Mouse (Mus musculus): ENCODE measurements at regions not wholly inside any gene's neighbourhood (a gene's known extent, or its start where the extent isn't known, plus 50 kb on each side); places are given as distances from the start of the nearest gene placed in this dataset.

DNA sequence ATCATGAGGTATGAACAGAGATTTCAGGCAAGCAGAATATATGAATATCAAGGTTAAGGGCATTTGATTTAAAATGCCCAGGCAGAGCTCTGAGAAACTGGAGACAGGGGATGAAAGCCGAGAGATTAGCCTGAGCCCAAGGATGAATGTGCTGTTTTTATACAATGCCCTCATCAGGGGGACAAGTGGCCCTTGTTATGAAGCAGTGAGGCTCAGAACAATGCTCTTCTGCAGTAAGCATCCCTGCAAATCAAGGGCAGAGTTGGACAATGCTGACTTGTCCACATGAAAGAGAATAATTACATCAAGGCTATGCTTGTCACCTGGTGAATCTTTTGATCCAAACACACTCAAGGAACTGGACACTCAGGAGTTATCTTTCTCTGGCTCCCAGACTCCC, 348.1 kb upstream of the Adgra3 start:
- Histone ChIP-seq H3K4me2 (ENCODE audit: low read depth, low read length) (no peak overlapping the region), H3K9ac (replicated peaks; ENCODE audit: low read depth, low read length) (no peak overlapping the region), H3K36me3 (ENCODE audit: control insufficient read depth, insufficient read depth, low read length) (no peaks in the 10 kb centered on the region), H3K27ac (ENCODE audit: low read depth, low read length) (no peak overlapping the region), H3K4me1 (ENCODE audit: control insufficient read depth, insufficient read depth, low read length) (no peaks in the 10 kb centered on the region), H3K4me3 (ENCODE audit: low read depth, low read length) (no peak overlapping the region), H3K27me3 (ENCODE audit: control insufficient read depth, insufficient read depth, low read length) (no peaks in the 10 kb centered on the region), H3K9me3 (ENCODE audit: control insufficient read depth, low read length) (no peaks in the 10 kb centered on the region)
- no peak for ATAC-seq (ENCODE audit: low read depth)
- WGBS = 30% methylated on average over 1 of the region's 1 CpGs

DNA sequence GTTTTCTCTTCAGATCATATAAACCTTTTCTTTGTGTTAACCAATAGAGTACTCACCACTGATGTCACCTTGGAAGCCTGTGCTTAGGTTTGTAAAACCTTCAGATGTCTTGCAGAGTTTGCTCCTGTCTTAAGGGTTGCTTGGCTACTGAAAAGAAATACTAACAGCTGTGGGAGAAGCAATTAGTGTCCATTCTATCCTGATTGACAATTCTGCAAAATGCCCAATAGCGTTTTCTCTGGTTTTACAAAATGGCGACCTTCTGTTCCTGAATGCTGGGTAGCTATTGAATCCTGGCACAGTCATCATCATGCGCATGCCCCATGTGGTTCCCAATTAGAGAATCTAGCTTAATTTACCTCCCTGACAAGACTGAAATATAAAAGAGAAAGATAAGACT, 347.7 kb upstream of the Adgra3 start:
- no peak for ATAC-seq (ENCODE audit: low read depth)
- H3K4me2 ChIP-seq (ENCODE audit: low read depth, low read length) = no peak overlapping the region
- H3K36me3 ChIP-seq (ENCODE audit: control insufficient read depth, insufficient read depth, low read length) = no peaks in the 10 kb centered on the region
- H3K27me3 ChIP-seq (ENCODE audit: control insufficient read depth, insufficient read depth, low read length) = no peaks in the 10 kb centered on the region
- H3K4me3 ChIP-seq (ENCODE audit: low read depth, low read length) = no peak overlapping the region
- H3K27ac ChIP-seq (ENCODE audit: low read depth, low read length) = no peak overlapping the region
- no peaks in the 10 kb centered on the region for H3K4me1 ChIP-seq (ENCODE audit: control insufficient read depth, insufficient read depth, low read length)
- H3K9ac ChIP-seq (replicated peaks; ENCODE audit: low read depth, low read length) = no peak overlapping the region
- 70% methylated on average over 3 of the region's 3 CpGs for WGBS
- H3K9me3 ChIP-seq (ENCODE audit: control insufficient read depth, low read length) = no peaks in the 10 kb centered on the region

Data from neural tube, embryonic 14.5 days (tissue).